16 mouse cellular contexts compared by ENCODE assay signal in the genomic region with DNA sequence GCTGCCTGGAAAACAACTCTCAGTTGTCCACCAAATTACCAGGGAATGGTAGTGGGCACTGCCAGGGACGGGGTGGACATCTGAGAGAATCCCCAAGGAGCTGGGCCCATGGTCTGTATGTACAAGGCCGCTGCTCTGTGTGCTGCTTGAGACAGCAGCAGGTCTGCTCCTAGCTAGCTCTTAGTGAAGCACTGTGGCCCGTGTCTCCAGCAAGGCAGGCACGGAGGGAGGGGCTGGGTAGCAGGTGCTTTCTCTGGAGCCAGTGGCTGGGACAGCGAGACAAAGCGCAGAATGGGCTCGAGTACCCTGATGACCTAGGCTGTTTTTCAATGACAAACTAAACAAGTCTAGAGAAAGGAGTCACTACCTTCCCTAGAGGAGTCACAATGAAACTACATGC. TPM values are rescaled to one million over a fixed set of nuclear protein-coding genes. Genes with fewer than 3 reads are reported as not detected.
A peak's percentile ranks its signal among the peaks of the same experiment; 100 is the strongest.
DNase-seq lines count a peak whose midpoint lies in the region; ATAC-seq lines count a peak whose summit lies in the region.
"Had no signal": no experiment of that assay in that cellular context is flagged by ENCODE, and none has a peak within 500 bp of the region (broad histone marks: within the 10 kb centered on the region; RNA-seq: fewer than 3 reads in every experiment).

No protein-coding gene starts in this region.

- peaks cover 40% of the 10 kb centered on the region for H3K4me1 ChIP-seq in hindbrain, embryonic 10.5 days (replicated peaks)
- H3K4me1 ChIP-seq in hindbrain, embryonic 16.5 days (ENCODE audit: control insufficient read depth, insufficient read depth, low read depth, low read length) = no peaks in the 10 kb centered on the region
- peaks cover 63% of the 10 kb centered on the region for H3K4me1 ChIP-seq in liver, embryonic 13.5 days (replicated peaks)
- peaks cover 28% of the 10 kb centered on the region for H3K4me1 ChIP-seq in liver, embryonic 12.5 days
- H3K4me1 ChIP-seq in brown adipose tissue, adult 24 weeks (ENCODE audit: control insufficient read depth, insufficient read depth, insufficient read length, low read length) = peaks cover 5% of the 10 kb centered on the region; the same call in 1 of the 2 replicates

- H3K36me3 ChIP-seq in hindbrain, embryonic 10.5 days = no peaks in the 10 kb centered on the region
- H3K36me3 ChIP-seq in hindbrain, embryonic 16.5 days (ENCODE audit: control insufficient read depth, insufficient read depth, low read length) = 0 out of 2 replicates have a peak, but pooled peaks cover 2% of the 10 kb centered on the region
- H3K36me3 ChIP-seq in liver, embryonic 13.5 days = 0 out of 2 replicates have a peak, but pooled peaks cover 5% of the 10 kb centered on the region
- 0 out of 2 replicates have a peak, but pooled peaks cover 11% of the 10 kb centered on the region for H3K36me3 ChIP-seq in liver, embryonic 12.5 days
- H3K36me3 ChIP-seq: heart, embryonic 13.5 days; neural tube, embryonic 13.5 days had no signal

- H3K4me3 ChIP-seq in hindbrain, embryonic 10.5 days = no peak overlapping the region
- no peak overlapping the region for H3K4me3 ChIP-seq in hindbrain, embryonic 16.5 days (ENCODE audit: low read length)
- no peak overlapping the region for H3K4me3 ChIP-seq in liver, embryonic 13.5 days (replicated peaks)
- no peak overlapping the region for H3K4me3 ChIP-seq in liver, embryonic 12.5 days
- no peak overlapping the region for H3K4me3 ChIP-seq in brown adipose tissue, adult 24 weeks (ENCODE audit: insufficient read depth, low read depth, low read length)
- H3K4me3 ChIP-seq: embryonic facial prominence, embryonic 13.5 days; heart, embryonic 13.5 days; left cerebral cortex, adult 2 months; neural tube, embryonic 13.5 days had no signal

- ATAC-seq in hindbrain, embryonic 16.5 days = no peak
- ATAC-seq in liver, embryonic 13.5 days (ENCODE audit: low read depth) = 0 out of 2 replicates have a peak, but pooled peaks have one; percentile 15
- no peak; the same call in 1 of the 2 replicates for ATAC-seq in liver, embryonic 12.5 days

- WGBS in hindbrain, embryonic 10.5 days = 81% methylated on average over 7 of the region's 7 CpGs
- 49% methylated on average over 7 of the region's 7 CpGs for WGBS in hindbrain, embryonic 16.5 days
- 67% methylated on average over 7 of the region's 7 CpGs for WGBS in liver, embryonic 13.5 days (ENCODE audit: insufficient replicate concordance)
- 68% methylated on average over 7 of the region's 7 CpGs for WGBS in liver, embryonic 12.5 days (ENCODE audit: insufficient replicate concordance)

- H3K9me3 ChIP-seq in hindbrain, embryonic 10.5 days = no peaks in the 10 kb centered on the region
- no peaks in the 10 kb centered on the region for H3K9me3 ChIP-seq in hindbrain, embryonic 16.5 days (ENCODE audit: control insufficient read depth, low read length)
- H3K9me3 ChIP-seq in liver, embryonic 13.5 days (replicated peaks) = no peaks in the 10 kb centered on the region
- no peaks in the 10 kb centered on the region for H3K9me3 ChIP-seq in liver, embryonic 12.5 days (replicated peaks)
- H3K9me3 ChIP-seq: embryonic facial prominence, embryonic 13.5 days; heart, embryonic 13.5 days; neural tube, embryonic 13.5 days had no signal

- no peak overlapping the region for H3K9ac ChIP-seq in hindbrain, embryonic 16.5 days (ENCODE audit: low read depth, low read length)
- H3K9ac ChIP-seq in liver, embryonic 13.5 days = no peak overlapping the region
- no peak overlapping the region for H3K9ac ChIP-seq in liver, embryonic 12.5 days
- H3K9ac ChIP-seq: embryonic facial prominence, embryonic 13.5 days; heart, embryonic 13.5 days; hindbrain, embryonic 14.5 days had no signal

- peak; percentile 16 for DNase-seq in hindbrain, embryonic 10.5 days (ENCODE audit: low spot score)
- no peak for DNase-seq in liver, embryonic 13.5 days
- peak; percentile 16 for DNase-seq in A20 (ENCODE audit: low read depth, low spot score)
- DNase-seq in retina, postnatal 1 day = no peak
- DNase-seq: cerebellum, adult 9-10 months; lung, adult 18-20 months; right cerebral cortex, postnatal 25 days; thymus, postnatal 14 days had no signal

- peak overlapping the region; percentile 2 for H3K27ac ChIP-seq in hindbrain, embryonic 10.5 days
- H3K27ac ChIP-seq in hindbrain, embryonic 16.5 days (ENCODE audit: low read depth, low read length) = no peak overlapping the region
- H3K27ac ChIP-seq in liver, embryonic 13.5 days = no peak overlapping the region
- no peak overlapping the region for H3K27ac ChIP-seq in liver, embryonic 12.5 days
- H3K27ac ChIP-seq in brown adipose tissue, adult 24 weeks (replicated peaks; ENCODE audit: low read depth, low read length) = peak overlapping the region; percentile 55
- H3K27ac ChIP-seq: embryonic facial prominence, embryonic 13.5 days; heart, embryonic 13.5 days; hindbrain, embryonic 14.5 days; left cerebral cortex, adult 2 months; neural tube, embryonic 13.5 days had no signal

- H3K27me3 ChIP-seq in hindbrain, embryonic 10.5 days (ENCODE audit: insufficient read depth, poor library complexity, severe bottlenecking) = no peaks in the 10 kb centered on the region
- H3K27me3 ChIP-seq in hindbrain, embryonic 16.5 days (replicated peaks; ENCODE audit: control insufficient read depth, insufficient read depth, low read length) = no peaks in the 10 kb centered on the region
- H3K27me3 ChIP-seq in liver, embryonic 13.5 days = no peaks in the 10 kb centered on the region
- H3K27me3 ChIP-seq in liver, embryonic 12.5 days (replicated peaks) = no peaks in the 10 kb centered on the region
- H3K27me3 ChIP-seq: embryonic facial prominence, embryonic 13.5 days; heart, embryonic 13.5 days; neural tube, embryonic 13.5 days had no signal

- H3K4me2 ChIP-seq in hindbrain, embryonic 16.5 days (ENCODE audit: low read length) = no peak overlapping the region
- no peak overlapping the region for H3K4me2 ChIP-seq in liver, embryonic 13.5 days
- H3K4me2 ChIP-seq in liver, embryonic 12.5 days = no peak overlapping the region
- H3K4me2 ChIP-seq: embryonic facial prominence, embryonic 13.5 days; heart, embryonic 13.5 days; hindbrain, embryonic 14.5 days; neural tube, embryonic 13.5 days had no signal

RNA-seq across cellular contexts. Expression of a gene that starts 20.1 kb away (rescaled TPM):
- 10.9 and 12.8 TPM in 2 replicates for polyA plus RNA-seq in hindbrain, embryonic 10.5 days (2016; fragmentation: Nextera tagmentation; extraction: Ambion mirVana)
- polyA plus RNA-seq in hindbrain, embryonic 16.5 days (2015; fragmentation: Nextera tagmentation; extraction: Ambion mirVana) = 14.4 and 15.3 TPM in 2 replicates
- 8.9 and 9.0 TPM in 2 replicates for polyA plus RNA-seq in liver, embryonic 13.5 days (2015; fragmentation: Nextera tagmentation; extraction: Ambion mirVana)
- polyA plus RNA-seq in liver, embryonic 12.5 days (2016; fragmentation: Nextera tagmentation; extraction: Ambion mirVana) = 13.5 and 15.1 TPM in 2 replicates
- polyA plus RNA-seq in brown adipose tissue, adult 24 weeks (2012; ENCODE audit: insufficient read depth, insufficient read length, missing spikeins) = 11.5 and 12.4 TPM in 2 replicates

RNA-seq across cellular contexts. Expression of a gene that starts 21.5 kb away (rescaled TPM):
- polyA plus RNA-seq in hindbrain, embryonic 10.5 days (2016; fragmentation: Nextera tagmentation; extraction: Ambion mirVana) = 13.1 and 15.0 TPM in 2 replicates
- 23.7 and 24.9 TPM in 2 replicates for polyA plus RNA-seq in hindbrain, embryonic 16.5 days (2015; fragmentation: Nextera tagmentation; extraction: Ambion mirVana)
- polyA plus RNA-seq in liver, embryonic 13.5 days (2015; fragmentation: Nextera tagmentation; extraction: Ambion mirVana) = 71.1 and 73.4 TPM in 2 replicates
- 57.5 and 59.3 TPM in 2 replicates for polyA plus RNA-seq in liver, embryonic 12.5 days (2016; fragmentation: Nextera tagmentation; extraction: Ambion mirVana)
- polyA plus RNA-seq in brown adipose tissue, adult 24 weeks (2012; ENCODE audit: insufficient read depth, insufficient read length, missing spikeins) = 1,082 and 1,581 TPM in 2 replicates

Comparison
In these comparisons a context has a peak if more than half of its experiments do, and no peak if none do; other contexts are left out.
1. H3K27ac ChIP-seq: peak in hindbrain, embryonic 10.5 days (single experiment) and brown adipose tissue, adult 24 weeks (single experiment); none in hindbrain, embryonic 16.5 days (single experiment), liver, embryonic 13.5 days (single experiment) and liver, embryonic 12.5 days (single experiment).
2. DNase-seq: peak in hindbrain, embryonic 10.5 days (single experiment) and A20 (single experiment); none in liver, embryonic 13.5 days (single experiment) and retina, postnatal 1 day (single experiment).
3. RNA of a gene that starts 21.5 kb away (polyA plus RNA-seq): 1,082 to 1,581 TPM in brown adipose tissue, adult 24 weeks; 71.1 to 73.4 TPM in liver, embryonic 13.5 days, 57.5 to 59.3 TPM in liver, embryonic 12.5 days, 23.7 to 24.9 TPM in hindbrain, embryonic 16.5 days and 13.1 to 15.0 TPM in hindbrain, embryonic 10.5 days; every median in the first group is over 10 times any median in the second.